Mouse (Mus musculus) heart, postnatal 10 days (tissue): ENCODE results near the gene Cd55b. TPM values are rescaled to one million over a fixed set of nuclear protein-coding genes. Genes with fewer than 3 reads are reported as not detected.

ENCODE experiments used
- DNase-seq, 2 experiments: peaks; one replicate each; pipeline ENCODE4 v3.0.0; 2021
- intact Hi-C: fragments of 180-260 bp; cut with DNase I; formaldehyde crosslinking; loops from one replicate; pipeline ENCODE4 v1.15.1; 2025
- total RNA-seq, 2 experiments: library from RNA; stranded (reverse); gene quantifications; 2 replicates each; pipeline ENCODE4 v1.2.3; 2021

The Cd55b gene
- total RNA-seq, 2 experiments from 2014 or later, result 0.35 TPM; not detected in 1

GRCm38 (mm10) chr1:130350077-130350635 lies 72.7 kb downstream of the Cd55b start:
- intact Hi-C loops, result loop anchor here (5.0 kb wide), 3 partner anchors 183 to 858 kb away; no protein-coding TSS in a partner anchor
- DNase-seq, result peak; percentile 34 to 53

- intact Hi-C loops, result no loop called here
- DNase-seq, result peak in 1 of 2 experiments; percentile 3
These were observed 80.4 kb downstream of the Cd55b start for GRCm38 (mm10) chr1:130342429-130342828.

Other genes starting within 250 kb of the Cd55b start
- gene Cd55, start 39.7 kb upstream of the Cd55b start, total RNA-seq, result 10 to 100 TPM; 13.7 to 16.5 TPM
- not detected for gene Zp3r, start 206.6 kb upstream of the Cd55b start, total RNA-seq
- not detected for gene C4bp, start 238.6 kb upstream of the Cd55b start, total RNA-seq